Mouse (Mus musculus) midbrain, embryonic 12.5 days (tissue): ENCODE measurements around the gene Vav2. TPM values are rescaled to one million over a fixed set of nuclear protein-coding genes. Genes with fewer than 3 reads are reported as not detected.

Source experiments
- ATAC-seq: fragments of 200-750 bp; cut with Nextera tagmentation; 2 replicates; pipeline ENCODE4 v1.8.0; 2017; ENCODE audit warnings: low read depth, moderate TSS enrichment, moderate library complexity; ENCODE audit not compliant: low FRiP score
- H3K27ac ChIP-seq: fragments of 300-500 bp; sonication (generic); replicated peaks from 2 replicates; pipeline ENCODE4 v1.5.1; 2016; ENCODE audit warnings: mild to moderate bottlenecking
- H3K27me3 ChIP-seq: fragments of 300-500 bp; sonication (generic); 2 replicates; pipeline ENCODE4 v1.6.1; 2016; ENCODE audit warnings: mild to moderate bottlenecking
- H3K36me3 ChIP-seq: fragments of 300-500 bp; sonication (generic); 2 replicates; pipeline ENCODE4 v1.6.1; 2016
- H3K4me1 ChIP-seq: fragments of 300-500 bp; sonication (generic); 2 replicates; pipeline ENCODE4 v1.6.1; 2016
- H3K4me2 ChIP-seq: fragments of 300-500 bp; sonication (generic); replicated peaks from 2 replicates; pipeline ENCODE4 v1.6.1; 2016; ENCODE audit warnings: mild to moderate bottlenecking, moderate library complexity
- H3K4me3 ChIP-seq: fragments of 300-500 bp; sonication (generic); 2 replicates; pipeline ENCODE4 v1.5.1; 2016; ENCODE audit warnings: mild to moderate bottlenecking
- H3K9ac ChIP-seq: fragments of 300-500 bp; sonication (generic); replicated peaks from 2 replicates; pipeline ENCODE4 v1.6.1; 2016; ENCODE audit warnings: mild to moderate bottlenecking, moderate library complexity
- H3K9me3 ChIP-seq: fragments of 300-500 bp; sonication (generic); 2 replicates; pipeline ENCODE4 v1.6.1; 2016; ENCODE audit warnings: mild to moderate bottlenecking
- WGBS: fragments of 180-500 bp; shearing (Covaris S2); methylation state at CpG from one replicate; pipeline ENCODE4 v1.1.7; 2016; 5-methylcytosine and 5-hydroxymethylcytosine counted together
- polyA plus RNA-seq: library from polyadenylated mRNA; unstranded; fragments of >200 nt; fragmentation: Nextera tagmentation; extraction: Ambion mirVana; gene quantifications from 2 replicates; pipeline ENCODE4 v1.2.1, GENCODE M21; 2016

Vav2 gene
- polyA plus RNA-seq, 1 experiment from 2014 or later = 24.1 TPM

DNA sequence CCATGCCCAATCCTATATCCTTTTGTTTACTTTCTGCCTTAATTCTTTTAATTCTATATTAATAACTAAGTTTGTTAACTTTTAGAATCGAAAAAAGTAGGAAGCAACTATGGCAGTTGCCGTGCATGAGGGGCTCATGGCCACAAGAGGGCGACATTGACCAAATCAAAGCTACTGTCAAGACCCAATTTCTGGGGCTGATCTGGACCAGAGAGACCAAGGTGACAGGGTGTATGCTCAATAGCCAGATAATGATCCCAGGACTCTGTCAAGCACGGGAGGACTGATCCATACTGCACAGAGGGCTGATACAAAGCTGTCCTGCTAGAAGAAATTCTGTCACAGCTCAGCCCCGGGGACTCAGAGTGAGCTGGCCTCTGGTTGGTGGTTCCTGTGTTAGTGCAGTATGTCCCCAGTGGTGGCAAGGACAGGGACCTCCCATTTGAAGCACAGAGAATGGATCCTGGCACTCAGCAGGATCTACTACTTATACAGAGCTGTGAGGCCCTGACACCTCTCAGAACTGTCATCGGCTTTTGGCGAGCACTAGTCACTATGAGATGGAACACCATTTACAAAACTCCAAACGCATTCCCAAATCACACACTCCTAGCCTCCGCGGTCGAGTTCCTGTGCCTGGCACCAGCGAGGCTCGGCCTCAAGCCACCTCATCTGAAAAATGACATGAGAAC is 145.8 kb downstream of the Vav2 start:
- Histone ChIP-seq H3K36me3 (peaks cover 77% of the 10 kb centered on the region), H3K4me2 (no peak overlapping the region), H3K27ac (no peak overlapping the region), H3K27me3 (no peaks in the 10 kb centered on the region), H3K4me3 (no peak overlapping the region), H3K4me1 (no peaks in the 10 kb centered on the region), H3K9ac (no peak overlapping the region), H3K9me3 (no peaks in the 10 kb centered on the region)
- WGBS = 72% methylated on average over 13 of the region's 13 CpGs
- no peak for ATAC-seq

DNA sequence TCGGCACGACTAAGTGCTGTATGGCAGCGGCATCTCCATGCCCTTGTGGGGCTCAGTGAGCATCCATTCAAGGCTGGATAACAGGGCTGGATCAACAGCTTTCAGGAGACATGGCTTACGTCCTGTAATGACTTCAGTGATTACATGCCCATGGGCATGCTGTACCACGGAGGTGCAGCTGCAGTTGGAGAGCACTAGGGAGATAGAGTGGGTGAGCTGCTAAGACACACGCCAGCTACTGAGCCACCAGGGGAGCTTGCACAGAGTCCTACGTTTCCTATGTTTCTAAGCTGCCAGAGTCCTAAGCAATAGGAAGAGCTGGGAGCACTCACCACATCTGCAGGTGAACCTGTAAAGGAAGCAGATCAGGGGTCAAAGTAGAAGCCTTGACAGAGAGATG is 148.0 kb downstream of the Vav2 start:
- 94% methylated on average over 7 of the region's 7 CpGs for WGBS
- no peaks in the 10 kb centered on the region for H3K4me1 ChIP-seq
- no peak overlapping the region for H3K9ac ChIP-seq
- ATAC-seq = no peak
- H3K9me3 ChIP-seq = 0 out of 2 replicates have a peak, but pooled peaks cover 9% of the 10 kb centered on the region
- no peak overlapping the region for H3K4me2 ChIP-seq
- H3K36me3 ChIP-seq = peaks cover 87% of the 10 kb centered on the region
- no peak overlapping the region for H3K4me3 ChIP-seq
- H3K27me3 ChIP-seq = no peaks in the 10 kb centered on the region
- no peak overlapping the region for H3K27ac ChIP-seq

GRCm38 (mm10) chr2:27268325-27268724 is 158.5 kb downstream of the Vav2 start:
- ATAC-seq = no peak
- Histone ChIP-seq H3K4me3 (no peak overlapping the region), H3K27me3 (no peaks in the 10 kb centered on the region)

DNA sequence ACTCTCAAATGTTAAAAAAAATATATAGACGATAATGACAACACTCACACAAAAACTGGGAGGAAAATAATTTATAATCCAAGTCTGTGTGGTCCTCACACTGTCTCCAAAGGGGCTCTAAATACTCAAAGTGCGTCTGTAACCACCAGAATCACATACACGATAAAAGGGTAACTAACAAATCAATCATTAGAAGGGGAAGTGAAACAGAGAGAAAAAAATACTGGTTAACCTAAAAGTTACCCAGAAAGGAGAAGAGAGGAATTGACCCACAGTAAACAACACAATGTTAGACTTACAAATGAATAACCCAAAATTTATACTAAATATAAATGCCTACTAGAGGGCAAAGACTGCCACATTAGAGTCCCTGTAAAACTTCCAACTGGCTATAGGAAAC is 161.0 kb downstream of the Vav2 start:
- H3K4me1 ChIP-seq = no peaks in the 10 kb centered on the region

More at GRCm38 (mm10) chr2:27268325-27268724, 158.5 kb downstream of the Vav2 start:
- H3K36me3 ChIP-seq = peaks cover 88% of the 10 kb centered on the region
- no peak overlapping the region for H3K4me2 ChIP-seq
- WGBS = 92% methylated on average over 2 of the region's 2 CpGs
- no peaks in the 10 kb centered on the region for H3K9me3 ChIP-seq
- H3K4me1 ChIP-seq = no peaks in the 10 kb centered on the region
- no peak overlapping the region for H3K9ac ChIP-seq
- no peak overlapping the region for H3K27ac ChIP-seq

DNA sequence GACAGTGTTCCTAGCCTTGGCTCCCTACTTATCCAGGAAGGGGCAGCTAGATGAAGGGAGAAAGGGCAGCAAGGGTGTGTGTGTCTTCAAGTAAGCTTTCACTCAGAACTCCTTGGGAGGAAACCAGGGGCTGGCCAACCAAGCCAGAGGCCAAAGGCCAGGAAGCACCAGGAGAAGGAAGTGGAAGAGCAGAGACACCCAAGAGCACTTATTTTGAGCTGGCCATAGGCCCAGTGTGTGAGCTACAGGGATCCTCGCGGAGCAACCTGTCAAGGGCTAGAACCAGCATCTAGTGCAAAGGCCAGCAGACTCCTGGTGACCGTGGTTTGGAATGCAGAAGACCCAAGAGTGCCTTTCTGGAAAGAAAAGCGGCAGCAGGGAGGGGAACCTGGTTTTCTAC is 163.8 kb downstream of the Vav2 start:
- Histone ChIP-seq H3K27ac (no peak overlapping the region), H3K36me3 (peaks cover 62% of the 10 kb centered on the region), H3K9me3 (no peaks in the 10 kb centered on the region), H3K4me3 (no peak overlapping the region), H3K27me3 (no peaks in the 10 kb centered on the region), H3K4me2 (no peak overlapping the region), H3K9ac (no peak overlapping the region), H3K4me1 (no peaks in the 10 kb centered on the region)
- 81% methylated on average over 4 of the region's 4 CpGs for WGBS
- no peak for ATAC-seq

More for the DNA sequence above, 161.0 kb downstream of the Vav2 start:
- no peaks in the 10 kb centered on the region for H3K9me3 ChIP-seq
- no peak for ATAC-seq
- no peaks in the 10 kb centered on the region for H3K27me3 ChIP-seq
- no peak overlapping the region for H3K4me2 ChIP-seq
- no peak overlapping the region for H3K27ac ChIP-seq
- no peak overlapping the region for H3K9ac ChIP-seq
- 84% methylated on average over 3 of the region's 3 CpGs for WGBS
- H3K4me3 ChIP-seq = no peak overlapping the region
- peaks cover 87% of the 10 kb centered on the region for H3K36me3 ChIP-seq

- H3K9me3 ChIP-seq = no peaks in the 10 kb centered on the region
- no peak overlapping the region for H3K27ac ChIP-seq
- no peaks in the 10 kb centered on the region for H3K27me3 ChIP-seq
- H3K4me1 ChIP-seq = no peaks in the 10 kb centered on the region
- no peaks in the 10 kb centered on the region for H3K36me3 ChIP-seq
- no peak overlapping the region for H3K4me3 ChIP-seq
- no peak overlapping the region for H3K9ac ChIP-seq
- ATAC-seq = no peak
- H3K4me2 ChIP-seq = no peak overlapping the region
Observed at GRCm38 (mm10) chr2:27251434-27251833, 175.4 kb downstream of the Vav2 start.

GRCm38 (mm10) chr2:27248211-27248610 is 178.6 kb downstream of the Vav2 start, which contains the start of gene Sardh:
Gene Sardh, minus strand, starts transcription at chr2:27248337.
- H3K27ac ChIP-seq = no peak within 1 kb of the TSS
- 82% methylated on average over 2 of the region's 2 CpGs for WGBS
- H3K4me2 ChIP-seq = no peak within 1 kb of the TSS
- H3K36me3 ChIP-seq = no peaks in the 10 kb centered on the region
- no peaks in the 10 kb centered on the region for H3K4me1 ChIP-seq
- no peaks in the 10 kb centered on the region for H3K27me3 ChIP-seq
- no peaks in the 10 kb centered on the region for H3K9me3 ChIP-seq
- no peak within 1 kb of the TSS for H3K9ac ChIP-seq
- H3K4me3 ChIP-seq = no peak within 1 kb of the TSS
- no peak for ATAC-seq

DNA sequence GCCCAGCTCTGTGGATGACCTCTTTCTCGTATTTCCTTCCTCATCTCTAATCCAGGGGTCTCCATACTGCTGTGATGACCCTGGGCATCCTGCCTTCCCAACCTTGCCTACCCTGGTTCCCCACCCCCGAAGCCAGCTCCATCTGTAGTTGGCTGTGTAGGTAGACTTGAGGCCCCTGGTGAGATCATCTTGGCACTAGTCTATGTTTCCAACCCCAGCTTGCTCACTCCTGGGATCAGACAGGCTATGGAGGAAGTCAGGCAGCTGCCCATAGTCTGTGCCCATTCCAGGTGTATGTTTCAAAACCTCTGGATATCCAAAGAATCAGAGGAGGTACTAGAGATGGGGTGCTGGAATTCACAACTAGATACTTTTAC is 179.4 kb downstream of the Vav2 start:
- WGBS = 61% methylated on average over 2 of the region's 2 CpGs

DNA sequence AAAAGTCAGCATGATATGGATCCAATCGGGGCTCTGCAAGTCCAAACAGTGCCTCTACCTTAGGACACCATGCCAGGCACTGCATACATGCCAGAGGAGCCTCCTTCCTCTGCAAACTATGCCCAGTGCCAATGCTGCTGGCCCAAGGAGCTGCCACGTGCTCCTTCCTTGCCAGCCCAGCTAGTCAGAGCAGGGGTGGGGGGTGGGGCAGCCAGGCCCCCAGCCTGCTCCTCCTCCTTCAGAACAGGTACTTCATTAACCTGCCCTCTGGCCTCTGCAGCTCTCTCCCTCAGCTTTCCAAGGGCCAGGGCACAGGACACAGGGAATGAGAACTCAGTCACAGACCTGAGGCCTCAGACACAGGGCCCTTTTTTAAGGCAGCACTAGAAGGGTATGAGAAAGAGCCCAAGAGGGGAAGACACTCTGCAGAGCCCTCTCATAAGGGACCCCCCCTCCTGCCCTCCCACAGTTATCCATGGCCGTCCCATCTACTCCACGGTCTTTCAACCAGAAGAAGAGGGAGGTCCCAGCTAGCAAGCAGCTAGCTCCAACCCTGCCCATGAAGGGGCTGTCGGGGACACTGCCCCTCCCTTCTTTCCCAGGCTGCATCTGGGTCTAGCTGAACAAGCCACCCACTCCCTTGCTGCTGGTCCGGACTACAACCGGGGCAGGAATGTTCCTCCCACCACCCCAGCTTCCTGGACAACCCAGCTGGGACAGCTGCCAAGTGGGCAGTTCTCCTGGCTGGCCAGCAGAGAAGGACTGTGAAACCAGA is 179.9 kb downstream of the Vav2 start:
- no peaks in the 10 kb centered on the region for H3K27me3 ChIP-seq
- 68% methylated on average over 7 of the region's 7 CpGs for WGBS
- no peak overlapping the region for H3K4me2 ChIP-seq
- H3K36me3 ChIP-seq = no peaks in the 10 kb centered on the region
- H3K27ac ChIP-seq = no peak overlapping the region
- H3K4me3 ChIP-seq = no peak overlapping the region
- H3K9me3 ChIP-seq = no peaks in the 10 kb centered on the region
- no peaks in the 10 kb centered on the region for H3K4me1 ChIP-seq
- ATAC-seq = no peak
- no peak overlapping the region for H3K9ac ChIP-seq

More for the DNA sequence above, 179.4 kb downstream of the Vav2 start:
- Histone ChIP-seq H3K27me3 (no peaks in the 10 kb centered on the region), H3K4me3 (no peak overlapping the region), H3K4me1 (no peaks in the 10 kb centered on the region), H3K27ac (no peak overlapping the region), H3K9ac (no peak overlapping the region), H3K36me3 (no peaks in the 10 kb centered on the region), H3K9me3 (no peaks in the 10 kb centered on the region), H3K4me2 (no peak overlapping the region)
- no peak for ATAC-seq

DNA sequence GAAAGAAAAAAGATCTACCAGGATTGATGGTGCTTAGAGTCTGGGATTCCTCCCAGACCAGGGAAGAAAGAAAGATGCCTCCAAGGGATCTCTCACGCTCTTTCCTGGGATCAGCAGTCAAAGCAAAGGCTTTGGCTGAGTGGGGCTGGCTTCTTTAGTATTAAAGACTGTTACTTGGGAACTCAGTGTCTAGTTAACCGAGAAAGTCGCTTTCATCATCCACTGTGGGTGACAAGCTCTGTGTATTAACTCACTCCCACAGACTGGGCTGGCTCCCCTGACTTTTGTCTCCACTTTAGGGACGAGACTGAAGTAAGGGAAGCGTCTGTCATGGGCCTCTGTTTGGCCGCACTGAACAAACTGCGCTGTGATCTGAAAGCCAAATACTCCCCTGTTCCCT is 180.9 kb downstream of the Vav2 start:
- no peak overlapping the region for H3K4me2 ChIP-seq
- H3K27ac ChIP-seq = no peak overlapping the region
- ATAC-seq = no peak
- no peak overlapping the region for H3K4me3 ChIP-seq
- no peaks in the 10 kb centered on the region for H3K4me1 ChIP-seq
- WGBS = 70% methylated on average over 7 of the region's 7 CpGs
- no peaks in the 10 kb centered on the region for H3K36me3 ChIP-seq
- H3K9me3 ChIP-seq = no peaks in the 10 kb centered on the region
- H3K9ac ChIP-seq = no peak overlapping the region
- H3K27me3 ChIP-seq = no peaks in the 10 kb centered on the region

DNA sequence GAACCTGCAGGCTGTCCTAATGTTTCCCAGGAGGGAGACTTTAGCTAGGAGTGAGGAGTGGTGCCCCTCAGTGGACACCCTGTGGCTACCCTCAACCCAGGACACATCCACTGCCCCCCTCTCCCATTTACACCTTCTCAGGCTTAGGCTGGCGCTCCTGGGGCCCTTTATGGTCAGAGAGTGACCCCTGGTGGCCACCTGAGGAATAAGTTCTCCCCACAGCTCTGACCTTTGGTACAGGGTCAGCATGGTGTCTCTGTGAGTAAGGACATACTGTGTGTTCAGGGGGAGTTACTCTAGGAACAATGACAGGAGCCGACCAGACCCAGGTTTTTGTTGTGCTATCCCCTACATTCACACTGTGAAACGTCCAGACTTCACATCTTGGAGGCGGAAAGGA is 189.5 kb downstream of the Vav2 start:
- no peak for ATAC-seq
- Histone ChIP-seq H3K4me3 (no peak overlapping the region), H3K9me3 (no peaks in the 10 kb centered on the region), H3K27me3 (no peaks in the 10 kb centered on the region), H3K4me2 (no peak overlapping the region), H3K27ac (no peak overlapping the region), H3K4me1 (no peaks in the 10 kb centered on the region; the same call in 1 of the 2 replicates), H3K36me3 (no peaks in the 10 kb centered on the region), H3K9ac (no peak overlapping the region)
- WGBS = 28% methylated on average over 4 of the region's 4 CpGs

DNA sequence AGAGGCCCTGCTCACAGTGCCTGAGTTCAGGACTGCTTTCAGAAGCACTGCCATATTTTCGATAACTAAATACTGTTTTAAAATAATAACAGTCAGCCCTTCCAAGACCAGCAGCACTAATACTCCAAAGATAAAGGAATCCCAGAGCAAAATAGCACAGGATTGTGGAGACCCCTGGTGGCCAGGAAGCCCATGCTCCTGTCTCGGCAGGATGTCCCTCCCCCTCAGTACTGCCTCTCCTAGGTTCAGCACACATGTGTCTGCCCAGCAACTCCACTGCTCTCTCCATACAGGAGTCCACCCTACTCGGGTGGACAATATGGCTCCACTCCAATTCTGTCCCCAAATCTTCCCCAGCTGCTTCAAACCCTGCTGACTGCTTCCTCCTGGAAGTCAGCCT is 191.1 kb downstream of the Vav2 start:
- Histone ChIP-seq H3K9me3 (no peaks in the 10 kb centered on the region), H3K4me3 (no peak overlapping the region), H3K36me3 (no peaks in the 10 kb centered on the region), H3K4me1 (no peaks in the 10 kb centered on the region; the same call in 1 of the 2 replicates), H3K9ac (no peak overlapping the region), H3K4me2 (no peak overlapping the region), H3K27me3 (no peaks in the 10 kb centered on the region), H3K27ac (no peak overlapping the region)
- no peak for ATAC-seq
- 20% methylated on average over 3 of the region's 3 CpGs for WGBS
